ENCODE assay signal across 8 mouse cellular contexts in genomic region chr3:94372641-94373040, GRCm38 (mm10). TPM values are rescaled to one million over a fixed set of nuclear protein-coding genes. Genes with fewer than 3 reads are reported as not detected.
DNase-seq lines count a peak whose midpoint lies in the region; ATAC-seq and TF ChIP-seq lines count a peak whose summit lies in the region.

TSS of gene Rorc (plus strand) at chr3:94372794.

- no peaks in the 10 kb centered on the region; a peak in 1 of 4 replicates for H3K4me1 ChIP-seq in liver, embryonic 14.5 days (replicated peaks; ENCODE audit: control insufficient read depth in 2 of 2, insufficient read depth in 2 of 2, low read length in 1 of 2)

- no peak for TF ChIP-seq CTCF in liver, embryonic 14.5 days (IDR thresholded peaks at IDR 0.05; ENCODE audit: low read depth)

- no peak within 1 kb of the TSS for H3K9ac ChIP-seq in liver, embryonic 14.5 days (replicated peaks)

- H3K4me3 ChIP-seq in liver, embryonic 14.5 days (ENCODE audit: insufficient read depth in 1 of 2, low read depth in 2 of 2, low read length in 2 of 2): no peak within 1 kb of the TSS

- H3K36me3 ChIP-seq in liver, embryonic 14.5 days (replicated peaks; ENCODE audit: control insufficient read depth, insufficient read depth, low read depth): no peaks in the 10 kb centered on the region

- H3K9me3 ChIP-seq in liver, embryonic 14.5 days (ENCODE audit: control insufficient read depth, low read length): no peaks in the 10 kb centered on the region

- peak; percentile 80 to 88 for DNase-seq in adrenal gland, adult (ENCODE audit: inconsistent age in 2 of 2, low spot score in 1 of 2)
- DNase-seq in cerebellum, adult 18-20 months: peak; percentile 71 to 84
- peak in 1 of 2 experiments; percentile 62 for DNase-seq in gastrocnemius, postnatal 36 days
- DNase-seq in liver, embryonic 14.5 days (ENCODE audit: low read depth in 3 of 3, low spot score in 3 of 3): no peak
- peak; percentile 55 for DNase-seq in ovary, postnatal 36 days (ENCODE audit: low spot score)
- DNase-seq in left cerebral cortex, postnatal 10 days (ENCODE audit: extremely low spot score in 1 of 2, low spot score in 2 of 2): no peak

- 26% methylated on average over 5 of the region's 5 CpGs for WGBS in liver, embryonic 14.5 days (ENCODE audit: insufficient replicate concordance)

- TF ChIP-seq EP300 in liver, embryonic 14.5 days (IDR thresholded peaks at IDR 0.05; ENCODE audit: low read depth): no peak

- intact Hi-C loops in gastrocnemius, postnatal 36 days (cut with DNase I): no loop called here
- intact Hi-C loops in left cerebral cortex, postnatal 10 days (cut with DNase I): loop anchor here (5.0 kb wide), 1 partner anchor 40 kb away; the partner anchor contains the start of gene Tdrkh

- H3K4me2 ChIP-seq in liver, embryonic 14.5 days (ENCODE audit: low read depth): 0 out of 2 replicates have a peak within 1 kb of the TSS, but pooled peaks have one; percentile 8

- no peak within 1 kb of the TSS for H3K27ac ChIP-seq in liver, embryonic 14.5 days

- H3K27me3 ChIP-seq in liver, embryonic 14.5 days (ENCODE audit: control insufficient read depth, insufficient read depth, low read length): no peaks in the 10 kb centered on the region

- no peak for ATAC-seq in inflammation-experienced regulatory T-cells, adult 6 months
- no peak for ATAC-seq in liver, embryonic 14.5 days (ENCODE audit: insufficient read depth)
- ATAC-seq in CD4-positive, CD25-positive, alpha-beta regulatory T cell, adult 4 months: no peak

RNA-seq across cellular contexts. Expression of gene Rorc, which starts in this region (rescaled TPM):
- 10 to 100 TPM; 45.6 to 68.8 TPM for total RNA-seq in gastrocnemius, postnatal 36 days (2021)
- polyA plus RNA-seq in inflammation-experienced regulatory T-cells, adult 6 months (2017; shearing (Covaris generic)): 10 to 100 TPM in 2 of 3 experiments, 1 to 10 TPM in 1; 5.4 to 13.2 (median 13.1) TPM
- 0.75 and 0.78 TPM in 2 replicates for polyA plus RNA-seq in liver, embryonic 14.5 days (2012; rRNA removed)
- polyA plus RNA-seq in liver, embryonic 14.5 days (2014; fragmentation: Nextera tagmentation; extraction: Ambion mirVana): 0.77 and 0.88 TPM in 2 replicates
- total RNA-seq in left cerebral cortex, postnatal 10 days (2021): under 1 TPM in 1 of 2 experiments, not detected in 1; 0.30 TPM
- polyA plus RNA-seq in CD4-positive, CD25-positive, alpha-beta regulatory T cell, adult 4 months (2017; shearing (Covaris generic)): 1 to 10 TPM; 4.4 to 7.4 TPM

Comparison
In these comparisons a context has a peak if more than half of its experiments do, and no peak if none do; other contexts are left out.
1. RNA of gene Rorc (total RNA-seq): 45.6 to 68.8 TPM in gastrocnemius, postnatal 36 days; 0.30 TPM in left cerebral cortex, postnatal 10 days; every median in the first group is over 10 times any median in the second.
2. DNase-seq: peak in adrenal gland, adult (2 of 2), cerebellum, adult 18-20 months (2 of 2) and ovary, postnatal 36 days (single experiment); none in liver, embryonic 14.5 days (0 of 3) and left cerebral cortex, postnatal 10 days (0 of 2).